Mouse (Mus musculus): Measurements from ENCODE around the gene Sdk1.
"Not testable (repeated sequence)": the region's sequence is repeated elsewhere in the genome, so short reads cannot be mapped to it uniquely, and the experiment has no call there.

The Sdk1 gene

DNA sequence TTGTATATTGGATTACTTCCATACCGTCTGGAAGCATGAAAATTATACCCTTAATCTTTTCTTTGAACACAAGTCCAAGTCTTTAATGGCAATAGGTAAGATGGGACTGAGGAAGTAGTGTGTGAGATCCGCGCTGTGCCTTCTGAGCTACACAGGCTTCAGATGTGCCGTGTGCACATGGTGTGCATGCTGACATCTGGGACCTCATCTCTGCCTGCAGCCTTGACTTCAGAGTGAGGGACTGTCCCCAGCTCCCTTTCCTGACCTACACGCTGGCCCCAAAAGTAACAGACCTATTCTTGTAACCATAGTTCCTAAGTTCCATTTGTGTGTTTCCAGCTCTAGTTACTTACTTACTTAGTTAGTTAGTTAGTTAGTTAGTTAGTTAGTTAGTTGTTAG lies 390.4 kb downstream of the Sdk1 start:
- intact Hi-C loops (cut with DNase I) = loop anchor here (5.0 kb wide), 1 partner anchor 181 kb away; no protein-coding TSS in a partner anchor

DNA sequence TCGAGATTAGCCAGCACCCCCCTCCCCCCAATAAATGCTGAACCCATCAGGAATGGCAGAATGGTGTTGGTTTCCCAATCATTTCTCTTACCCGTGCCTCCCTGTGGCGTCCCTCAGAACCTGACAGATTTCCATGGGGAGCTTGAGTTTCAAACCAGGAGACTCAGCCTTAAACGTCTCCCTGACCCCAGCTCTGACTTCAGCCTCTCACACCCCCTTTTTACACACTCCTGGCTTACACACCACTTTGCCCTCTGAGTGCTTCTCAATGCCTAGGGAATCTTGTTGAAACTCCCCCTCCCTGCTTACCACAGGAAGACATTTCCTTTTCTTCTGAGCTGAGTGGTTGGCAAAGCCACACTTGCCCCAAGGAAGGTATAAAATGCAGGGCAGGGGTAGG lies 392.0 kb downstream of the Sdk1 start:
- intact Hi-C loops (cut with DNase I) = loop anchor here (5.0 kb wide), 1 partner anchor 179 kb away; no protein-coding TSS in a partner anchor

DNA sequence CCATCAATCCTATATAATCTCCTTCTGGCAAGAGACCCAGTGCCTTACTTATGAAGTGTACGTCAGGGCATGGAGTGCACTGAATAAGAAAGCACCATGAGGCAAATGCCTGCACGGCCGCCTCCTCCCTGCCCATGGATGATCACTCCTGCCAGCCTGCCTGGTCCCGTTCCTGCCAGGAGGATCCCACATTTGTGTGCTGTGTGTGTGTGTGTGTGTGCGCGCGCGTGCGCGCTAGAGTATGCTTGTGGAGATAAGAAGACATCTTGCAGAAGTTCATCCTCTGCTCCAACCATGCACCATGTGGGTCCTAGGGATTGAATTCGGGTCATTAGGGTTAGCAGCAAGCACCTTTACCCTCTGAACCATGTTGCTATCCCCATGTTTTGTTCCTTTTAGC lies 395.1 kb downstream of the Sdk1 start:
- intact Hi-C loops (cut with DNase I) = no loop called here

DNA sequence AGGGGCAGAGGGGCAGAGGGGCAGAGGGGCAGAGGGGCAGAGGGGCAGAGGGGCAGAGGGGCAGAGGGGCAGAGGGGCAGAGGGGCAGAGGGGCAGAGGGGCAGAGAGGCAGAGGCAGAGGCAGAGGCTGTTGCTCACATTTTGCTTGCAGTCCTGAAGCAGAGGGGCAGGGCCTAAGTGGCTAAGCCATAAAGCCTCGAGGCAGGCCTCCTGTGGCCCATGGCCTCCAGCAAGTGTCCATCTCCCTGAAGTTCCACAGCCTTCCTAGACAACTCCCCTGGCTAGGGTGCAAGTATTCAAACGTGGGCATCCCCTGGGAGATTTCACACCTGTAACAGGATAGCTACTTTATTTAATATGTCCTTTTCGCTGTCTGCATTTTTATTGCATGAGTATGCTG lies 395.8 kb downstream of the Sdk1 start:
- intact Hi-C loops (cut with DNase I) = not testable (repeated sequence)

DNA sequence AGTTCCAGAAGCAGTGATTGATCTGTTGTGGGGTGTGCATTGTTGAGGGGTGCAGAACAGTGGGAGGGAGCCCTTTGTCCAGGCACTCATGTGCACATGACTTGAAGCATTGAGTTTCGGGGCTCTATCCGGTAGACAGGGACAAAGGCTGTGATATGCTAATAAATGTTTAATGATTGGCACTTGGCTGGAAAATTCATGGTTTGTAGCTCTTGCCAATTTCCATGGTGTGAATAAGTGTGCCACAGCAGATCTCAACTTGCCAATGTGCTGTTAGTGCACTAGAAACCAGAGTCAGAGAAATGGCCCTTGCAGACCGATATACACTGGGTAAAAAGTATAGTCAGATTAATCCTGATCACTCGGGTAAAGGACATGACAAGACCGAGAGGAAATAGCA lies 404.4 kb downstream of the Sdk1 start:
- intact Hi-C loops (cut with DNase I) = no loop called here

DNA sequence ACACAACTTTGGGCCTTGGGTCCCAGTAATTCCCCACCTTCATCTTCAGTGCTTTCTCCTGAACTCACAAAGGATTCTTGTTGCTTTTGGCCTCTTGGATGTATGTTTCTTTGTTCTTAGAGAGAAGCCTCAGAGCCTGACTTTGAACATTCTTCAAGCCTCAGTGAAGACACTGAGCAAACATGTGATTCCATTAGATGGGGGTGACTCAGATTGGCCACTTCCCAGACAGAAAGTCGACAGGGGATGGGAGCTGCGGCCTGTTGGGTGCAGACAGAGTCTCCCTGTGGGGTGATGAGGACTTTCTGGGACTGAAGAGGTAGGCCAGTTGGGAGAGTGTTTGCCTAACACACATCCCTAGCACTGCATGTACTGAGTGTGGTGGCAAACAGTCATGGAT lies 405.3 kb downstream of the Sdk1 start:
- intact Hi-C loops (cut with DNase I) = no loop called here

DNA sequence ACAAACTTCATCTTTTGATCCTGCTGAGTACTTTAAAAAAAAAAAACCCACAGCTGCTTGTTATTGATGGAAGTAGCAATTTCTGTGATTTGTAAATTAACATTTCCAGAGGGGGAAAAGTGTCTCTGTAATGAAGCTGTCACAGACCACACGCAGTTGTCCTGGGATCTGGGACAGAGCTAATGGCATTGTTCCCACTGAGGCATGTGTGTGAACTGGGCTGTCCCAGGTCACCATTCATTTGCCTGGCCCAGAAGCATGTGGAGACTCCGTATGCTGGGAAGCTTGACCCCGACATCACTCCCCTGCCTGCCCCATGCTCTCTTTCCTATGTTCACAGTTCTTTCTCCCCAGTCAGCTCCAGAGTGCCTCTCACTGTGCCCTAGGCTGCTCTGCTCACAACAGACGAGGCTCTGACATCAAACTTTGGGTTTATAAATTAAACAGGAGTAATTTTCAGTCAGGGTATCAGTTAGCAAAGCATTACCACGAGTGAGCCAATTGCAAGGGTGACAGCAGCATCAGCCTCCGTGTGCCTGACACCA lies 408.6 kb downstream of the Sdk1 start:
- intact Hi-C loops (cut with DNase I) = no loop called here

DNA sequence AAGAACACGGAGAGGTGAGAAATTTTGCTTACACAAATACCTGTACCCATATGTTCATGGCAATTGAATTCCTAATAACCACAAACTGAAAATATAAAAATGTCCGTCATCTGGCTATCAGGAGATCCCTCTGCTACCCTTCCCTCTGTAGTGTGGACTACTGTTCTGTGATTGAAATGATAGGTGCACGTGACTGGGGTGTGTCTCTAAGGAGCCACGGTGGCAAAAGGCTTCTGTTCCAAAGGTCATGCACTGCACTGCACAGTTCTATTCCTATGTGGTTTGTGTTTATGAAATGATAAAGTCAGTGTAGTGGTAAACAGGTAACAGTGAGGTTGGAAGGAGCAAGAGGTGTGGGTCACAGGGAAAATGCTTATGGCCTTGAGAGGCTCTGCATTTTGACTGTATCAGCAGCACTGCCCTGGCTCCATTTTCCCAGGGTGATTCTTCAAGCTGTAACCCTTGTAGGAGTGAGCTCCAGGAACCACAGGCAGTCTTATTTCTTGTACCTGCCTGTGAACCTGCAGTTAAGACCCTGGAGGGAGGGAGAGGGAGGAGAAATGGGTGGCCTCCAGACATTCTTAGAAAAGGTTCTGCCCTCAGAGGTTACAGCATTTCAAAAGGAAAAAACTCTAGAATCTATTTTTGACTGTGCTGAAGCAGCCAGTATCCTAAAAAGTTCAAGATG lies 410.5 kb downstream of the Sdk1 start:
- intact Hi-C loops (cut with DNase I) = no loop called here

DNA sequence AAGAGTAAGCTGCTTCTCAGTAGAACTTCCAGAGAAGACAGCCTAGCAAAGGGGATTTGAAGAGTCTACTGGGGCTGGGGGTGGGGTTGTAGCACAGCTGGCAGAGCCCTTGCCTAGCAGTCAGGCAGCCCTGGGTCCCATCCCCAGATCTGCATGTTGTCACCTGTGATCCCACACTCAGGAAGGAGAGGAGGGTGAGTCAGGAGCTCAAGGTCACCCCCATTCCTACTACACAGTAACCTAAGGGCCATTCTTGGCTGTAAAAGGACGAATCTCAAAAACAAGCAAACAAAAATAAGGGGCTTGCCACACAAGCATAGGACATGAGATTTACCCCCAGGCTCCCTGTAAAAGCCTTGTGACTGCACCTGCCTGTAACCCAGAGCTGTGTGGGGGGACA lies 435.1 kb downstream of the Sdk1 start:
- intact Hi-C loops (cut with DNase I) = no loop called here

DNA sequence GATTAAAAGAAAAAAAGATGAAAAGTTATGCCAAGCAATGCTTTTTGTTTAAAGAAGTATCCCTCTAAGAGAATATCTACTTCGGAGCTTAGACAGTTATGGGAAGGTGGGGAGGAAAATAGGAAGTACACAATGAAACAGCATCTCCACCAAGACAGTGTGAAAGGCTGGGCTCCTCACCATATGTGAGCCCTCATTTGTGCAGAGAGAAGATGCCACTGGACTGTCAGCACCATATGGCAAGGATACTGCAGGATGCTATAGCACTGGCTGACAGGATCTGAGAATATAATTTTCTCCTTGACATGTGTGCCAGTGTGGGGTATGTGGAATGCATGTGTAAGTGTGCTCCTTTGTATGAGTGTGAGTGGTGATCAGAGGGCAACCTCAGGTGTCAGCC lies 435.7 kb downstream of the Sdk1 start:
- intact Hi-C loops (cut with DNase I) = no loop called here

DNA sequence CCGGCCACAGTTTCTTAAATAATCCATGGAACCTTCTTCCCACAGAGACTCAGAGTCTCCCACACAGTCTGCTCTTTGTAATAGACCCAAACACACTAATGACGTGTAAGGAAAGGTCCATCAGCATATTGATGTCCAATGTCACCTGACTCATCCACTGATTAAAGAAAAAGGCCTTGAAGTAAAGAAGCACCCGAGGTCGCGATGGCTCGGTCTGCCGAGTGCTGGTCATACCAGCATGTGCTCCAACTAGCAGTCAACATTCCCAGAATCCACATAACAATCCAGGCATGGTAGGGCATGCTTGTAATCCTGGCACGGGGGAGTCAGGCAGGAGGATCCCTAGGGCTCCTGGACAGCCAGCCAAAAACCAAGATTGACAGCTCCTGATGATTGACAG lies 436.6 kb downstream of the Sdk1 start:
- intact Hi-C loops (cut with DNase I) = no loop called here

DNA sequence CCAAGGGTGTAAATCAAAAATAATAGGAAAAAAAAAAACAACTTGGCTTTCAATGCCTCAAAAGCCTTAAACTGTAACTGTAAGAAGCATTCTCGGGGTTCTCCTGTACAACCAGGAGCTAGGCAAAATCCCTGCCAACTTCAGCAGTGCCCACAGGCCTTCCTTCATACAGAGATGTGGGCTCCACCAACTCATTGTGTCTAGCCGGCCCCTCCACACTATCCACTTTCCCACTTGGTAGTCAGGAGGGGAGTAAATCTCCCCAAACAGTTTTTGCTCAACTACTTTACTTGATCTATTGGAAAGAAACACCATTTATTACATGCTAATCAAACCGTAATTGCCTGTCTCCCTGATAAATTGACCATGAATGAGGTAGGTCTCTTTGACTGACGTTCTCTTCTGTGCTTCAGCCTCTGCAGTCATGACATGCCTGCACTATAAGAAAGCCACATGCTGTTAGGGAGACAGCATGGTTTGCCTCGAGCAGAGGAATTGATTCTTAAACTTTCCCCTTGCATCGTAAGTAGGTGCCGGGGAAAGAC lies 445.7 kb downstream of the Sdk1 start:
- intact Hi-C loops (cut with DNase I) = no loop called here

DNA sequence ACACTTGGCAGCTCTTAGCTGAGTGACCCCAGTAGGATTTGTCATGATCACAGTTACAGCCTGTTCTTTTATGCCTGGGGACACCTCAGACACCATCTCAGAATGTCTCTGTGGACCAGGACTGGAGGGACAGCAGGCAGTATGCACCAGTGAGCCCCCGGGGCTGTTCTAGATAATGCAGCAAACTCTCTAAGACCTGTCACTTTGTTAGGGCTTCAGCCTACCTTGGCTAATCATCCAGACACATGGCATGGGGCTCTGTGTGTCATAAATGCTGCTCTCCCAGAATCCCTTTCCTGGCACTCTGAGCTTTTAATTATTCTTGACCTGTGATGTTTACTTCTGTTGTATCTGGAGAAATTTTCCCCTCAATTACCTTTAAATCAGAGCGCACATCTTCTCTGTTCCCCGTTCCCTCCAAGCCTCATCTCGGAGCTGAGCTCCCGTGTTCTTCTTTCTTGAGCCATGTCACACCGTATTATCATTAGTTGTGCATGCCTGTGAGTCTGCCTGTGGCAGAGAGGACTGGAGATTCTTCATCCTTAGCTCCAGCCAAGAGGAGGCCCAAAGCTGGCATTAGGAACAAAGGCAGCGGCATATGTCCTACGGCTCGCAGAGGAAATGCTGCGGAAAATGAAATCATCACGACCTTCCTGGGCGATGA lies 448.3 kb downstream of the Sdk1 start:
- intact Hi-C loops (cut with DNase I) = no loop called here

DNA sequence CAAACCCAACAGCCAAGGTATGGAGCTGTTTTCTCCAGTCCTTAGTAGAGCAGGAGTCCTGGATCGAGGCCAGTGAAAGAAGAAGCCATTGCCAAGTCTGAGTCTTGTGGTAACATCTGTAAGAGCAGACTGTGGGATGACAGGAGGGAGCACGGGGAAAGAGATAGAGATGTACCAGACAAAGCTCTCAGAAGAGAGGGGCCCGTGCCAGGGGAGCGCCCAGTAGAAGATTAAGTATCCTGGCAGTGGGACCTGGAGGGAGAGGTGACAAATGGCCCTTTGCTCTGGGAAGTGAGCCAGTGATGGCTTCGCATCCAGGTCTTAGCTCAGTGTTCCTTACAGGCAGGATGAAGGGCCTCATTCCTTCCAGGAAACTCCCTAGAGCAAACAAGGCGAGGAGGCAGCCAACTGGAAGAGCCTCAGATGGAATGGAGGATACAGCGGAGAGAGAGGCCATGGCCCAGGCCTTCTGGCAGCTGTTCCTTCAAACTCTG lies 450.2 kb downstream of the Sdk1 start:
- intact Hi-C loops (cut with DNase I) = no loop called here

DNA sequence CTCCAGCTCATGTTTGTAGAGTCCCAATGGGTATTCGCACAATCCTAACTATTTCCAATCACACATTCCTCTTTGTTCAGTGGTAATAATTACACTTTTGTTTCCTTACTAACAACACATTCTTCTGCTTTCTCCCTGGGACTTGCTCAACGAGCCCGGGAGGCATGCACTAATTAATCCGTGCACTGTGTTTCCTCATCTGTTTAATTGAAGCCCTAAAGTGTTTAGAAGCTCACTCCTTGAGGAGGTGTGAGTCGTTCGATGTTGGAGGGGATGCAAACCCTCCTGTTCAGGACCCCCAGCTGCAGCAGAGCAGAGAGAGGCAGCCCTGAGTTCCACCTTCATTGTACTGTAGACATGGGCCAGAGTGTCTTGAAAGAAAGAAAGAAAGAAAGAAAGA lies 452.4 kb downstream of the Sdk1 start:
- intact Hi-C loops (cut with DNase I) = no loop called here

DNA sequence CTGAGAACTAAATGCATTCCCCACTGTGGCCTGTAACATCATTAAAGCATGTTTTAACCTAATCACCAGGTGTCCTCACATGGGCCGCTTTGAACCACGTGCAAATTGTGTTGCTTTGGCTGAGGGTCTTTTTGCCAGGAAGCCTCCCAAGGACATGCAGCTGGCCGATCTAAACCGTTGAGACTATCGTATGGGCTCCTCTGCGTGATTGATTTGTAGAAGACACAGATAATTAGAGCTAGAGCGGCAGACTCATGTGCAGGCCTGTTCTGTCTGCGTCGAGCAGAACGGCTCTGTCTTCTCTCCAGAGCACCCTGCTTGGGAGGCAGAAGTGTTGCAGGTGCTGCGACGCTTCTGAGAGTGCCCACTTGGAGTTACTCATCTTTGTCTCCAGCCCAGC lies 453.6 kb downstream of the Sdk1 start:
- intact Hi-C loops (cut with DNase I) = no loop called here

DNA sequence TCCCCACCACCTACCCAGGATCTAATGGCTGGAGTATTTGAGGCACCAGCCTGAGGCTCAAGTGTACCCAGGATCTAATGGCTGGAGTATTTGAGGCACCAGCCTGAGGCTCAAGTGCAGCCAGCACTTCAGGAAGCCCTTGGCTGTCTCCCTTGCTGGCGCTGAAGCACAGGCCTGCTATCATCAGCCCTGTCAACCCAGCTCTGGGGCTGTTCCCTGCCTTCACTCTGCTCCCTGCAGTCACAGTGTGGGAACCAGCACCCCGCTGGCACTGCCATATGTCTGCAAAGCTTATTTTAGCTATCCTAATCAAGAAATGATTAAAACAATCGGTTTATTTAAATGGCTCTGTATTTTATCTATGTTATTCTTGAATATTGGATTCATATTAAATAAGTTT lies 457.1 kb downstream of the Sdk1 start:
- intact Hi-C loops (cut with DNase I) = no loop called here

DNA sequence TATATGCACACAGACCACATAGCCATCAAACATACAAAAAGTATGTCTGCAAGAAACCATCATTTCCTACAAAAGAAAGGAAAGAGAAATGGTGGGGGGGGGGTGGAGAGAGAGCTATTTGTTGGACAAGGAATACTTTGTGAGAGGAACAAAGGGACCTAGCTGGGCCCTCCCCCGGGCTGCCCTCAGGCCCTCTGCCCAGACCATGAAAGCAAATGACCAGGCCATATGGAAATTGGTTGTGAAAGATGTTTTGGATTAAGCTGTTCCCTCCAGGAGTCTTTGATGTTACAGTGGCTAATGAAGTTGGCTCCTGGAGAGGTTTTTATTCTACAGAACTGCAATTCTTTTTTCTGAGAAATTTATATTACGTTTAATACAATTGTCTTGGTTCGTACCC lies 479.5 kb downstream of the Sdk1 start:
- intact Hi-C loops (cut with DNase I) = no loop called here

DNA sequence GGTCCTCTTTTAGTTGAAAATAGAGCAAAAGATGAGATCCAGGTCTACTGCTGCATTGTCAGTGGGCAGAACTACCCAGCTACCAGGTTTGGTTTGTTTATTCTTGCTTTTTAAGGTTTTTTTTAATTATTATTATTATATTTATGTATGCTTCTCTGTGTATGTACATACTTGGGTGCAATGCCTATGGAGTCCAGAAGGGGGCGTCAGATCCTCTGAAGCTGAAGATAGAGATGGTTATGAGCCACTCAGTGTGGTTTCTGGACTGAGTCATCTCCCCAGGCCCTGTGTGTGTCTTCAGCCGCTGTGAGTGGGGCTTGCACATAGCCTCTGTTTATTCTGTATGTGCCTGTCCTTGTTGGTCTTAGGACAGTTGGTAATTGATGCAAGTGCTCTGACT lies 486.7 kb downstream of the Sdk1 start:
- intact Hi-C loops (cut with DNase I) = no loop called here

DNA sequence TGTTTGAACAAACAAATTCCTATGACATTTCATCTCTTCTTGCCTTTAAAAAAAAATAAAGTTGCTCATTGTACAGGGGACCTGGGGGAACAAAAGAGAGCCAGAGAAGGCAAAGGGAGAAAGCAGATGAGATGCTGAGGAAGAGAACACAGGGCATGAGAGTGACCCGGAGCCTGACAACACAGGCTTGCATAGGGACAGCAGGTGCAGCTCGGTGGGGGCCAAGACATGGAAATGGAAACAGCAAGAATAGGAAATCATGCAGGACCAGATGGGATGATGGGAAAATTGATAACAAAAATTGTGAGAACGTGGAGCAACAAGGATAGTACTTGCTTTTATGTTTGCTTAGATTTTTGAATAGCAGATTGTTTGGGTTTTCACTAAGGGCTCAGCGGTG lies 488.7 kb downstream of the Sdk1 start:
- intact Hi-C loops (cut with DNase I) = no loop called here

DNA sequence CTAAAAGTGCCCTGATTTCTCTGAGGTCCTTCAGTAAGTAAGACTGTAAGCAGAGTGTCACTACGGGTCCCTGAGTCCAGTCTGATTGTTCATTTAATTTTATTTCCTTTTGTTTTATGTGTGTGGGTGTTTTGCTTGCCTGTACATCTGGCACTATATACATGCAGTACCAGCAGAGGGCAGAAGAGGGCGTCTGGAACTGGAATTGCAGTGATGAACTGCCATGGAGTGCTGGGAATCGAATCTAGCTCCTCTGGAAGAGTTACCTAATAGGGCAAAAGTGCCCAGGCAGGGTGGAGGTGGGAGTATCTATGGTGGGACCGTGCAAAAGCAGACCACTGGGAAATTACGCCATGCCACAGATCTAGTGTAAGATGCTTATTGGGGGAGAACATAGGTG lies 497.4 kb downstream of the Sdk1 start:
- intact Hi-C loops (cut with DNase I) = no loop called here

DNA sequence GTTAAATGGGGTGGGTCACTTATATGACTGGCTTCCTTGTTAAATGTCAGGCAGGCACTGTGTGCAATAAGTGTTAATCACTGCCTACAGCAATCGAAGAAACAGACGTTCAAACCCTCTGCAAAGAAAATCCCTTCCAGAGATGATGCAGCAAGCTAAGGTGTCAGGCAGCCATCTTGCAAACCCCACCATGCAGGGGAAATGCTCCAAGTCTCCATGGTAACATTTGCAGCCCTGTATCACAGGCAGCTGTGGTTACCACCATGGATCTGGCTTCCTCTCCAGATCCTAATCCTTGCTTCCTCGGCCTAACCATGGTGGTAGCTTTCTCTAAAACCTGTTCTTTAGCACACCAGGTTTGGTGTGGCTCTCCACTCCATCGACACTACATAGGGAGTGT lies 507.5 kb downstream of the Sdk1 start:
- intact Hi-C loops (cut with DNase I) = no loop called here

DNA sequence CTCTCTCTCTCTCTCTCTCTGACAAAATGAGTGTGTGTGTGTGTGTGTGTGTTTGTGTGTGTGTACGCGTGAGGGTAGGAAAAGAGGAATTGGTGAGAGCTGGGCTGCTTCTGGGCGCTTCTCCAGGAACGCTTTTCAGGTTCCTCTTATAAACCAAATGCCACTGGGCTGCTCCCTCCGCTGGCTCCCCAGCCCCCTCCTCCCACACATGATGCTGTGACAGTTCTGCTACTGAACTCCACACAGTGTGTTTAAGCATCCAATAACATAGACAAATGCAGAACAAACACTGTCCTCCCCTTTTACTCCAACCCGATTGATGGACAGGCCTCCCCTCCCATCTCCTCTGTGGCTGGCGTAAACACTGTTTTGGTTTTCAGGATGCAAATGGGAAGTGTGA lies 513.0 kb downstream of the Sdk1 start:
- intact Hi-C loops (cut with DNase I) = no loop called here
